Mouse (Mus musculus) embryonic facial prominence, embryonic 12.5 days (tissue): ENCODE data around the gene Vps8. TPM values are rescaled to one million over a fixed set of nuclear protein-coding genes. Genes with fewer than 3 reads are reported as not detected.

ENCODE experiments used
- ATAC-seq: fragments of 200-750 bp; cut with Nextera tagmentation; 2 replicates; pipeline ENCODE4 v1.8.0; 2017; ENCODE audit not compliant: insufficient number of reproducible peaks, insufficient read depth, low FRiP score, low TSS enrichment
- H3K27ac ChIP-seq: fragments of 300-500 bp; sonication (generic); 2 replicates; pipeline ENCODE4 v1.5.1; 2016; ENCODE audit warnings: mild to moderate bottlenecking
- H3K27me3 ChIP-seq: fragments of 300-500 bp; sonication (generic); 2 replicates; pipeline ENCODE4 v1.6.1; 2016; ENCODE audit warnings: mild to moderate bottlenecking, moderate library complexity
- H3K36me3 ChIP-seq: fragments of 300-500 bp; sonication (generic); 2 replicates; pipeline ENCODE4 v1.6.1; 2016; ENCODE audit warnings: mild to moderate bottlenecking
- H3K4me1 ChIP-seq: fragments of 300-500 bp; sonication (generic); 2 replicates; pipeline ENCODE4 v1.6.1; 2016
- H3K4me2 ChIP-seq: fragments of 300-500 bp; sonication (generic); replicated peaks from 2 replicates; pipeline ENCODE4 v1.6.1; 2016; ENCODE audit warnings: mild to moderate bottlenecking, moderate library complexity
- H3K4me3 ChIP-seq: fragments of 300-500 bp; sonication (generic); 2 replicates; pipeline ENCODE4 v1.5.1; 2016; ENCODE audit warnings: mild to moderate bottlenecking
- H3K9ac ChIP-seq: fragments of 300-500 bp; sonication (generic); 2 replicates; pipeline ENCODE4 v1.6.1; 2016; ENCODE audit warnings: mild to moderate bottlenecking, moderate library complexity
- H3K9me3 ChIP-seq: fragments of 300-500 bp; sonication (generic); 2 replicates; pipeline ENCODE4 v1.6.1; 2016; ENCODE audit warnings: mild to moderate bottlenecking, moderate library complexity
- WGBS: fragments of 180-500 bp; shearing (Covaris S2); methylation state at CpG from one replicate; pipeline ENCODE4 v1.1.7; 2016; 5-methylcytosine and 5-hydroxymethylcytosine counted together
- polyA plus RNA-seq: library from polyadenylated mRNA; unstranded; fragments of >200 nt; fragmentation: Nextera tagmentation; extraction: Ambion mirVana; gene quantifications from 2 replicates; pipeline ENCODE4 v1.2.1, GENCODE M21; 2016

The Vps8 gene
- polyA plus RNA-seq, 1 experiment from 2014 or later = 16.7 TPM

DNA sequence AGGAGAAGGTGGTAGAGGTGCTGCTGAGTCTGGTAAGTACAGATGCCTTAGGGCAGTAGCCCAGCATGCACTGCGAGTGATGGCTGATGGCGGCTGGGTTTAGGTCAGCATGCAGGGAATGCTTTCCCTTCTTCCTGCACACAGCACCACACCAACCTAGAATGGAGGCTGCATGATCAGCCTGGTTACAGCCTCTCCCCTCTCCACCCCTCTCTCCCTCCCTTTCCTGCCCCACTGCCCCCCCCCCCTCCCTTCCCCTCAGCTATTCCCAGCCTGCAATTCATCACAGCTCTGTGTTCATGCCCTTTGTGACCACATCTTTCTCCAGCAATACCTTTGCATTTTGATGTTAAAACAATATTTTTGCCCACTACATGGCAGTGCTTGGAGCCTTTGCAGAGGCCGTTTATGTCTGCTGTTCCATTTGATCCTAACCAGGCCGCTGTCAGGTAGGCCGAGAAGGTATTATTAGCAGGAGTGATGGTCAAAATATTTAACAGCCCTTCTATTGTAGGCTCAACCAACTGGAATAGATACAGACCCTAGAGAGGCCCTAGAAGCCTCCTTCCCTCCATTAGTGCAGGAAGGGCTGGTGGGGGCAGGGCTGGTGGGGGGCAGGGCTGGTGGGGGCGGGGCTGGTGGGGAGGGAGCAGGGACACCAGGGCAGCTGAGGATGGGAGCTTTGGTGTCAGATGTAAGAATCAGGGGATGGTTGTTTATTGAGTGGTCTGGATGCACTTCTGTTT lies 17.5 kb upstream of the Vps8 start:
- Histone ChIP-seq H3K4me1 (peaks cover 37% of the 10 kb centered on the region), H3K9me3 (no peaks in the 10 kb centered on the region), H3K27ac (peak overlapping the region; percentile 74), H3K4me2 (no peak overlapping the region), H3K4me3 (no peak overlapping the region), H3K9ac (no peak overlapping the region), H3K36me3 (no peaks in the 10 kb centered on the region), H3K27me3 (no peaks in the 10 kb centered on the region)
- ATAC-seq = peak; percentile 49; the same call in 1 of the 2 replicates
- 30% methylated on average over 5 of the region's 6 CpGs for WGBS

DNA sequence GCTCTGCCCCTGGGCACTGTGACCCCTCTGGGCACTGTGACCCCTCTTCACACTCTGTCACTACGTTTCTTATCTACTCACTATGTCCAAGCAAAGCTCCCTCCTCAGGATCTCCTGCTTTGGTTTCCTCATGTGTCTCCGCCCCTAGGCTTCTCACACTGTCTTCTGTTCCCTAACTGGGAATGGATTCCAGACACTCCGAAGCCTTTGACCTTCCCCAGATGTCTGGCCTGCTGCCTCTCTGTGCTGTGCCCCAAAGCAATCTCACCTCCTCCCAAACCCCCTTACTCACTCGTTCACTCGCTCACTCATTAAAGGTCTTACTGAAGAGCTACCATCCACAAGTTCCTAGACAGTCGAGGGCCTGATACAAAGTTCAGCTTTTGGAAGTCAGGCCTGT lies 16.8 kb upstream of the Vps8 start:
- ATAC-seq = no peak
- WGBS = 29% methylated on average over 6 of the region's 6 CpGs
- Histone ChIP-seq H3K4me2 (no peak overlapping the region), H3K4me1 (peaks cover 37% of the 10 kb centered on the region), H3K9ac (no peak overlapping the region), H3K4me3 (no peak overlapping the region), H3K27ac (peak overlapping the region; percentile 54; the same call in 1 of the 2 replicates), H3K27me3 (no peaks in the 10 kb centered on the region), H3K36me3 (no peaks in the 10 kb centered on the region), H3K9me3 (no peaks in the 10 kb centered on the region)

DNA sequence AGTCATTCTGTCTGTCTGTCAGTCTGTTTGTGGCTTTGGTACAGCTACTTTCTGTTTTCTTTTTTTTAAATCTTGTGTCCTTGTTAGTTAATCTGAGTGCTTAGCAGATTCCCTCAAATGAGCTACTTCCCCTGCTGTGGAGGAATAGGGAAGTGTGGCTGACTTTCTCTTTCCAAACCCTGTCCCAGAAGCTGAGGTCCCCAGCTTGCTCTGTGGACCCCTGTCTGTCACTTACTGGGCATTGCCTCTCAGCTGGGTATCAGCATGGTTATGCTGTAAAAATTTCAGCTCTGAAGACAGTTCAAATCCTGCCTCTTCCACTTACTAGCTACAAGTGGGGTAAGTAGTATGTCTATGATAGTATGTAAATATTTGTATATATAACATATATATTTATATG lies 11.1 kb upstream of the Vps8 start:
- no peak overlapping the region for H3K9ac ChIP-seq
- no peak overlapping the region for H3K4me3 ChIP-seq
- H3K36me3 ChIP-seq = no peaks in the 10 kb centered on the region
- no peaks in the 10 kb centered on the region for H3K4me1 ChIP-seq
- H3K4me2 ChIP-seq = no peak overlapping the region
- no peaks in the 10 kb centered on the region for H3K9me3 ChIP-seq
- no peak overlapping the region for H3K27ac ChIP-seq
- ATAC-seq = no peak
- H3K27me3 ChIP-seq = no peaks in the 10 kb centered on the region

DNA sequence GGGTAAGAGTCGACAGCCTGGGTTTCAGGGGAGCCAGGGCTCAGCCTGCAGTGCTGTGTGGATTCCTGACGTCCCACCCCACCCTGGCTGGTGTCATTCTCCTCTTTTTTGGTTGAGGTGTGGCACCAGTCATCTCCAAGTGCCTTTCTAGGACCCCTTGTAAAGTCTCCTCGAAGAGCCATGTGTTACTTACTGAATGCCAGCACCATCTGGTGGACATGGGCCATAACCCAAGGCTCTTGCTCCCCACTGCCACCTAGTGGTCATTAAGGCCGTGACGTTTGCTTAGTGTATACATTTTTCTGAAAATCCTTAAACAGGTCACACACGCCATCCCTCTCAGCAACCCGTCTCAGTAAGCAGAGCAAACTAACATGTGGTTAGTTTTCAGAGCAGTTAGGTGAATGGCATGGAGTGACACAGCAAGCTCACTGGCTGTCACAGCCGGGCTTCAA lies 10.3 kb upstream of the Vps8 start:
- 16% methylated on average over 8 of the region's 8 CpGs for WGBS
- H3K9ac ChIP-seq = no peak overlapping the region
- H3K36me3 ChIP-seq = no peaks in the 10 kb centered on the region
- H3K4me2 ChIP-seq = no peak overlapping the region
- no peaks in the 10 kb centered on the region for H3K9me3 ChIP-seq
- H3K4me3 ChIP-seq = no peak overlapping the region
- no peak overlapping the region for H3K27ac ChIP-seq
- no peaks in the 10 kb centered on the region for H3K27me3 ChIP-seq
- ATAC-seq = 0 out of 2 replicates have a peak, but pooled peaks have one; percentile 38
- H3K4me1 ChIP-seq = no peaks in the 10 kb centered on the region

DNA sequence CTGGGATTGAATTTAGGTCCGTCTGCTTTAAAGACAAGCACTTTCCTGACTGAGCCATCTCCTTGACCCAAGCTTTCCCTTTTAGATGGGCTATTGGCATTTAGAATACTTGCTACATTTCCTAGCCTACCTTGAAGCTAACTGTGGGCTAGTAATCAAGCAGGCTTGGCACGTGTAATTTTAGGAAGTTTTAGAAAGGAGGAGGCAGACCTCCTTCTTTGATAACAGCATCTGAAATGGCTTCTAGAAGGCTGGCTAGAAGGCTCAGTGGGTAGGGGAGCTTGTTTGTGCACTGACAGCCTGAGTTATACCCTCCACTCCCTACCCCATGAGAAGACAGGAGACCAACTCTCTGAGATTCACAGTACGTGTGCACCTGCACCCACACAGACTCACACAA lies 9.1 kb upstream of the Vps8 start:
- Histone ChIP-seq H3K4me2 (no peak overlapping the region), H3K27ac (no peak overlapping the region), H3K9ac (no peak overlapping the region), H3K4me1 (no peaks in the 10 kb centered on the region), H3K9me3 (no peaks in the 10 kb centered on the region), H3K36me3 (no peaks in the 10 kb centered on the region), H3K27me3 (no peaks in the 10 kb centered on the region), H3K4me3 (no peak overlapping the region)
- no peak for ATAC-seq
- 78% methylated on average over 3 of the region's 3 CpGs for WGBS

DNA sequence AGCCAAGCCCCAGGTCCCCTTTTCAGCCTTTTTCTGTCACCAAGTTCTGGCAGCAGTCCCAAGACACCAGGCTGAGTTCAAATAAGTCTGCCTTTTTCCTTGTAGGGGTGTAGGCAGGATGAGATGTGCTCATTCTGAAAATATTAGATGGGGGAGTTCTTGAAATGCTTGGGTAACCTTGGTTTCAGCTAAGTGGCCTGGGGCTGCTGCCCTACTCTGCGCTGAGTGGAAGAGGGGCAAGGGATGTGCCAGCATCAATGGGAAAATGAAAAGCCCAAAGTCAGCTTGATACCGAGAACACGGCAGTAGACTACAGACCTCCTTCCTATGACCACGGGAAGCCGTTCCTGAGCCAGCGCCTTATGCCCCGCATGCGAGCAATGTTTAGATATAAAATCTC lies 7.8 kb upstream of the Vps8 start:
- 97% methylated on average over 8 of the region's 8 CpGs for WGBS
- H3K27ac ChIP-seq = no peak overlapping the region
- no peaks in the 10 kb centered on the region for H3K36me3 ChIP-seq
- H3K4me2 ChIP-seq = no peak overlapping the region
- no peak for ATAC-seq
- no peak overlapping the region for H3K4me3 ChIP-seq
- H3K27me3 ChIP-seq = no peaks in the 10 kb centered on the region
- no peaks in the 10 kb centered on the region for H3K9me3 ChIP-seq
- H3K4me1 ChIP-seq = no peaks in the 10 kb centered on the region
- H3K9ac ChIP-seq = no peak overlapping the region

DNA sequence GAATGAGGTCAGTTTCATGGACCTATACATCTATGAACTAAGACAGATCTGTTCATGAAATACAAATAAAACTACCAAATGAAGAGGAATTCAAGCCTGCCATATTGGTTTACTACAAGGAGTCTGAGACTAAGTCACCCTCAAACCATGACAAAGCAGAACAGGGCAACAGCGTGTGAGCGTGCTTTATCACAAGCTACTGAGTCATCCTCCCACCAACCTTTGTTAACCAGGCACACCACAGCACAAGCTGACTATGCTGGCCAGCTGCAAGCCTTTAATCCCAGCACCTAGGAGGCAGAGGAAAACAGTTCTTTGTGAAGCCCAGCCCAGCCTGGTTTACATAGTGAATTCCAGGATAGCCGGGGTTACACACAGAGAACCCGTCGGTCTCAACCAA lies 4.9 kb upstream of the Vps8 start:
- Histone ChIP-seq H3K36me3 (no peaks in the 10 kb centered on the region), H3K4me1 (no peaks in the 10 kb centered on the region), H3K4me3 (no peak overlapping the region), H3K9me3 (no peaks in the 10 kb centered on the region), H3K27me3 (no peaks in the 10 kb centered on the region), H3K27ac (no peak overlapping the region), H3K4me2 (no peak overlapping the region), H3K9ac (no peak overlapping the region)
- ATAC-seq = no peak
- WGBS = 55% methylated on average over 5 of the region's 5 CpGs

DNA sequence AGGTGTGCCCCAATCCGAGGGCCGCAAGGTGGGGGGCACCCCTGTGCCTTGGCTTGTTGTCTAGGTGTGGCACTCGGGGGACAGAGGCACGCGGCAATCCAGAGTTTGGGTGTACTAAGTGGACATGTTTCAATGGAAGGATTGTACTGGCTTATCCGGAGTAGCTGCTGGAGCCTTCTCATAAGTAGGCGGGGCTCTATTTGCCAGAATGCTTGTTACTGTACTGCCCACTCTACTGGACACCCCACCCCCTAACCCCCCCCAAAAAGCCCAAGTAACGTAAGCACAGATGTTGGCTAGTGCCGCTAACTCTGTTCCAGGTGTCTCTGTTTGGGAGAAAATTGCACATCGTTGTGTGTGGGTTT lies 610 bp downstream of the Vps8 start:
- peaks cover 3% of the 10 kb centered on the region; the same call in 1 of the 2 replicates for H3K4me1 ChIP-seq
- peak; percentile 74 for ATAC-seq
- peak overlapping the region; percentile 80 for H3K4me3 ChIP-seq
- peak overlapping the region; percentile 95 for H3K27ac ChIP-seq
- H3K9ac ChIP-seq = peak overlapping the region; percentile 85
- under 1% methylated on average over 10 of the region's 10 CpGs for WGBS
- no peaks in the 10 kb centered on the region for H3K27me3 ChIP-seq
- peak overlapping the region; percentile 69 for H3K4me2 ChIP-seq
- H3K36me3 ChIP-seq = no peaks in the 10 kb centered on the region
- H3K9me3 ChIP-seq = no peaks in the 10 kb centered on the region

DNA sequence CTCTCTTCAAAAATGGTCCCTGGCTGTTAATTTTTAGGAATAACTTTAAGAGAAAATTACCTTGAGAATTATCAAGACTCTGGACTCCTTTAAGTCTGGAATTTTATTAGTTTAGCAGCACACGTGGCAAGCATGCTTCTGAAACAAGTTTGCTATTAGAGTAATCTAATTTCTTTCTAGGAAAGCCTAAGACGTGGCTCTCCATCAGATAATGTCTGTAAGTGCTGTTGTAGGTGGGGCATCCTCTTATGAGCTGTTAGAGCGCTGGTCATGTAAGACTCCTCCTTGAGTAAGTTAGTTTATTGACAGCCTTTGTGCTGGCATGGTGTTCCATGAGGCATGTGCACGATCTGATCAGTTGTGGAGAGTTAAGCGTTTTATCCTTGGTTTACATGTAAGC lies 5.2 kb downstream of the Vps8 start:
- H3K4me3 ChIP-seq = no peak overlapping the region
- 72% methylated on average over 5 of the region's 5 CpGs for WGBS
- ATAC-seq = no peak

DNA sequence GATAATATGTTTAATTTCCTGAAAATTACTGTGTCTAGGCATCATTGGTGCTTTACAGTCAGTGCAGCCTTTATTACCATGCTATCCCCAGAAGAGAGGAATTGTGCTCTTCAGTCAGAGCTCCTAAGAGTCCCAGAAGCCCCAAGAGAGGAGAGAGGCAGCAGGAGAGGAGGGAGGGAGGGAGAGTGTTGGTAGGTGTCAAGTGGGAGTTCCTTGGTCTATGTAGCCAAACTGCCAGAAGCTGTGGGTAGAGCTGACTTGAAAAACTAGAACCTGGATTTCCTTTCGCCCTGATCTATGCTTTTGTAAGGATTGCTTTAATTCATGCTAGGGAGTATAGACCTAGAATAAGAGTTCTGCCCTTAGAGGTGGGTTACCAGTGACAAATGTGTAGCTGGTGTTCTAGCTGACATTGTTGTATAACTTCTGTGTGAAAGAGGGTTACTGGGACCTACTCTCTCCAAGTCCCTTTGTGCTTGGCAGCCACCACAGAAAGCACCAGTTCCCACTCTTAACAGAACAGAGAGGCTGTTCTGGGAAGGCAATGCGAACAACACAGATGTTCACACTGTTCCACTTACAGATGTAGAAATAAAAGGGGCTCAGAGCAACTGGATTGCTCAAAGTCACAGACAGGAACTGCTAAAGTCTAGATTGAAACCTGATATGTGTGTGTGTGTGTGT lies 7.6 kb downstream of the Vps8 start:
- Histone ChIP-seq H3K36me3 (no peaks in the 10 kb centered on the region), H3K27ac (no peak overlapping the region), H3K9me3 (no peaks in the 10 kb centered on the region), H3K9ac (no peak overlapping the region), H3K4me3 (no peak overlapping the region), H3K4me1 (no peaks in the 10 kb centered on the region; the same call in 1 of the 2 replicates), H3K27me3 (no peaks in the 10 kb centered on the region), H3K4me2 (no peak overlapping the region)
- 85% methylated on average over 2 of the region's 2 CpGs for WGBS
- ATAC-seq = no peak

More for the DNA sequence above, 5.2 kb downstream of the Vps8 start:
- Histone ChIP-seq H3K4me1 (peaks cover 3% of the 10 kb centered on the region; the same call in 1 of the 2 replicates), H3K27me3 (no peaks in the 10 kb centered on the region), H3K9me3 (no peaks in the 10 kb centered on the region), H3K36me3 (no peaks in the 10 kb centered on the region), H3K9ac (no peak overlapping the region), H3K4me2 (no peak overlapping the region), H3K27ac (no peak overlapping the region)

DNA sequence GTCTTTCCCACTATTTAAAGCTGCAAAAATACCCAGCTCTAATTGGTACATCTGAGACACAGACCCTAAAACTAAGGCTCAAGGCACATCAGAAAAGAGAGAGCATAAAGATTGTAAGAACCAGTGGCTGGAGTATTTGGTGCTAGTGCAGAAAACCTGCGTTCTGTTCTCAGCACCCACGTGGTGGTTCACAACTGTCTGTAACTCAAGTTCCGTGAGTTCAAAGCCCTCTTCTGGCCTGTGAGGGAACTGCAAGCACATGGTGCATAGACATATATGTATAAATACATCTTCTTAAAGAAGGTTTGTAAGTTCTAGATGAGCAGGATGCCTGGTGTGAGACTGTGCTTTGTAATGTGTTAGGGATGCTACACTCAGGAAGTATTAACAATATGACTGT lies 8.7 kb downstream of the Vps8 start:
- no peaks in the 10 kb centered on the region for H3K36me3 ChIP-seq
- no peaks in the 10 kb centered on the region for H3K9me3 ChIP-seq
- no peaks in the 10 kb centered on the region for H3K27me3 ChIP-seq
- no peak for ATAC-seq
- no peak overlapping the region for H3K4me3 ChIP-seq
- 84% methylated on average over 3 of the region's 3 CpGs for WGBS
- H3K4me2 ChIP-seq = no peak overlapping the region
- H3K9ac ChIP-seq = no peak overlapping the region
- H3K27ac ChIP-seq = no peak overlapping the region
- no peaks in the 10 kb centered on the region; the same call in 1 of the 2 replicates for H3K4me1 ChIP-seq

DNA sequence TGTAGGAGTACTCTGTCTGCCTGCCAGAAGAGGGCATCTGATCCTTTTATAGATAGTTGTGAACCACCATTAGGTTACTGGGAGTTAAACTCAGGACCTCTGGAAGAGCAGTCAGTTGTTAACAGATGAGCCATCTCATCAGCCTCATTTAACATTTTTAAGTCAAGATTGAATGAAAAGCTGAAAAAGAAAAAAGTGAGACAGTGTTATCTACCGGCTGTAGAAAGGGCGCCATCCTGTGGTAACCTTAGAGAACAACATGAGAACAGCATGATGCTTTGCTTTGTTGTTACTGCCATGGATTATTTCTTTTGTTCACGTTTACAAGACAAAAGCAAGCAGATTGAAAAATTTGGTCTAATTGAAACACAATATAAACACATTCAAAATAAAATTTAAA lies 10.6 kb downstream of the Vps8 start:
- no peak overlapping the region for H3K4me2 ChIP-seq
- WGBS = 48% methylated on average over 3 of the region's 3 CpGs
- H3K27me3 ChIP-seq = no peaks in the 10 kb centered on the region
- no peaks in the 10 kb centered on the region for H3K36me3 ChIP-seq
- no peak for ATAC-seq
- H3K4me3 ChIP-seq = no peak overlapping the region
- H3K4me1 ChIP-seq = no peaks in the 10 kb centered on the region; the same call in 1 of the 2 replicates
- H3K9ac ChIP-seq = no peak overlapping the region
- H3K27ac ChIP-seq = no peak overlapping the region
- H3K9me3 ChIP-seq = no peaks in the 10 kb centered on the region
